Mouse (Mus musculus) heart, embryonic 12.5 days (tissue): ENCODE data around the gene Acap2. TPM values are rescaled to one million over a fixed set of nuclear protein-coding genes. Genes with fewer than 3 reads are reported as not detected.

ENCODE experiments used
- ATAC-seq: fragments of 200-750 bp; cut with Nextera tagmentation; 2 replicates; pipeline ENCODE4 v1.8.0; 2017; ENCODE audit warnings: moderate TSS enrichment, moderate library complexity; ENCODE audit not compliant: insufficient number of reproducible peaks, low FRiP score
- H3K27ac ChIP-seq: fragments of 300-500 bp; sonication (generic); 2 replicates; pipeline ENCODE4 v1.5.1; 2016; ENCODE audit warnings: mild to moderate bottlenecking, moderate library complexity; ENCODE audit not compliant: poor library complexity, severe bottlenecking
- H3K27me3 ChIP-seq: fragments of 300-500 bp; sonication (generic); replicated peaks from 2 replicates; pipeline ENCODE4 v1.6.1; 2016; ENCODE audit warnings: mild to moderate bottlenecking, moderate library complexity
- H3K36me3 ChIP-seq: fragments of 300-500 bp; sonication (generic); 2 replicates; pipeline ENCODE4 v1.6.1; 2016; ENCODE audit warnings: mild to moderate bottlenecking, moderate library complexity
- H3K4me1 ChIP-seq: fragments of 300-500 bp; sonication (generic); replicated peaks from 2 replicates; pipeline ENCODE4 v1.6.1; 2016; ENCODE audit warnings: mild to moderate bottlenecking
- H3K4me2 ChIP-seq: fragments of 300-500 bp; sonication (generic); 2 replicates; pipeline ENCODE4 v1.6.1; 2016; ENCODE audit warnings: mild to moderate bottlenecking, moderate library complexity
- H3K4me3 ChIP-seq: fragments of 300-500 bp; sonication (generic); 2 replicates; pipeline ENCODE4 v1.5.1; 2016; ENCODE audit warnings: mild to moderate bottlenecking
- H3K9ac ChIP-seq: fragments of 300-500 bp; sonication (generic); 2 replicates; pipeline ENCODE4 v1.6.1; 2016; ENCODE audit warnings: mild to moderate bottlenecking, moderate library complexity
- H3K9me3 ChIP-seq: fragments of 300-500 bp; sonication (generic); replicated peaks from 2 replicates; pipeline ENCODE4 v1.6.1; 2016; ENCODE audit warnings: mild to moderate bottlenecking, moderate library complexity
- WGBS: fragments of 180-500 bp; shearing (Covaris S2); methylation state at CpG from one replicate; pipeline ENCODE4 v1.1.7; 2016; 5-methylcytosine and 5-hydroxymethylcytosine counted together
- polyA plus RNA-seq: library from polyadenylated mRNA; unstranded; fragments of >200 nt; fragmentation: Nextera tagmentation; extraction: Ambion mirVana; gene quantifications from 2 replicates; pipeline ENCODE4 v1.2.1, GENCODE M21; 2016

The Acap2 gene
- polyA plus RNA-seq, 1 experiment from 2014 or later = 17.0 TPM

DNA sequence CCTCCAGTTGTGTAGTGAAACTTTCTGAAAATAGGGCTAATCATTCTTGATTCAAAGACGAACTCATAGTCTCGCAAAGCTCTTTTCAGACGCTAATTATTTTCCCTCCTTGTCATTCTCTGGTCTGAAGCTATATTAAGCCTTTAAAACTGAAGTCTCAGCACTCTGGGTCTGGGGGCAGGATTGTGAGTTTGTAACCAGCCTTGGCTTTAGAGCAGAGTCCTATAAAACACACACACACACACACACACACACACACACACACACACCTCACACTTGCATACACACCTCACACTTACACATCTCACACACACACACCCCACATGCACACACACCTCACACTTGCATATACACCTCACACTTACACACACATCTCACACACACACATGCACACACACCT lies 33.3 kb upstream of the Acap2 start:
- ATAC-seq = no peak
- no peaks in the 10 kb centered on the region for H3K36me3 ChIP-seq

DNA sequence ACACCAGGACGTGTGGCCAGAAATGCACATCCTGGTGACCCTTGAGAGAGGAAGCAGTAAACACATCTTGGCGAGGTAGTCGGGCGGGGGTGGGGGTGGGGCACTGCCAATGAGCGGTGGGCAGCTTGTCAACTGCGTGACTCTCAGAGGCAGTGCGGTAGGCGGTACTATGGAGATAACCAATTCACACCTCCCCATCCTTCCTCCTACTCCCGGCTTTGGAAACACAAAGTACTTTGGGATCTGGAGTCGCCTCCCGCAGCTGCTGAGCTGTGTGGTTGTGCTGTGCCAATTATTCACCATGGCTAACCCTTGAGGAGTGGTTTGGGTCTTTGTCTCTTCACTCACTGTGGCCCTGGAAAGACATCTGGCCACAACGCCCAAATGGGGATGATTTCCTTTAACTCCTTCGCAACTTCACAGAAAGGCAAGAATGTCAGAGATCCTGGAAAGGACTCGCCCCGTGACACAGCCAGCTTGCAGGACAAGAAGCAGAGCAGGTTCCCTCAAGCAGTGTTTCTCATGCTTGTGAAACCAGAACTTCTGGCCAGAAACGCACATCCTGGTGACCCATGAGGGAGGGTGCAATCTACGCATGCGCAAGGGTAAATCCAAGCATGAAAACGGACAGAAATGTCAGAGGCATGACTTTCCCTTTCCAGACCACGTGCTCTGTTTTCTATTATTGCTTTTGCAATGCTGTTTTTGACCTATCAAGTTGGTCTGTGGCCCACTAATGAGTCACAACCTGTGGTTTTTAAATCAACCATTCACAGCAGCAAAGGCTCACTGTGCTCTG lies 32.7 kb upstream of the Acap2 start:
- 0 out of 2 replicates have a peak, but pooled peaks cover 3% of the 10 kb centered on the region for H3K27me3 ChIP-seq
- no peak overlapping the region for H3K27ac ChIP-seq
- peaks cover 27% of the 10 kb centered on the region for H3K4me1 ChIP-seq
- no peak overlapping the region for H3K9ac ChIP-seq
- H3K4me2 ChIP-seq = peak overlapping the region; percentile 69
- no peaks in the 10 kb centered on the region for H3K36me3 ChIP-seq
- no peak for ATAC-seq
- H3K4me3 ChIP-seq = peak overlapping the region; percentile 32
- H3K9me3 ChIP-seq = peaks cover 10% of the 10 kb centered on the region; the same call in 1 of the 2 replicates
- 11% methylated on average over 20 of the region's 20 CpGs for WGBS

More for the DNA sequence above, 33.3 kb upstream of the Acap2 start:
- H3K9me3 ChIP-seq = peaks cover 9% of the 10 kb centered on the region; the same call in 1 of the 2 replicates
- 47% methylated on average over 3 of the region's 3 CpGs for WGBS
- H3K27ac ChIP-seq = no peak overlapping the region
- peaks cover 27% of the 10 kb centered on the region for H3K4me1 ChIP-seq
- no peak overlapping the region for H3K9ac ChIP-seq
- peak overlapping the region; percentile 69 for H3K4me2 ChIP-seq
- H3K27me3 ChIP-seq = 0 out of 2 replicates have a peak, but pooled peaks cover 3% of the 10 kb centered on the region
- no peak overlapping the region for H3K4me3 ChIP-seq

GRCm38 (mm10) chr16:31233167-31233498 lies 32.1 kb upstream of the Acap2 start:
- peak overlapping the region; percentile 32 for H3K4me3 ChIP-seq
- 12% methylated on average over 4 of the region's 4 CpGs for WGBS
- 0 out of 2 replicates have a peak, but pooled peaks cover 3% of the 10 kb centered on the region for H3K27me3 ChIP-seq
- ATAC-seq = no peak
- peaks cover 10% of the 10 kb centered on the region; the same call in 1 of the 2 replicates for H3K9me3 ChIP-seq
- H3K36me3 ChIP-seq = no peaks in the 10 kb centered on the region
- H3K9ac ChIP-seq = no peak overlapping the region
- no peak overlapping the region for H3K27ac ChIP-seq
- peak overlapping the region; percentile 69 for H3K4me2 ChIP-seq
- H3K4me1 ChIP-seq = peaks cover 23% of the 10 kb centered on the region

GRCm38 (mm10) chr16:31232491-31233166 lies 31.6 kb upstream of the Acap2 start:
- peaks cover 23% of the 10 kb centered on the region for H3K4me1 ChIP-seq
- no peaks in the 10 kb centered on the region for H3K36me3 ChIP-seq
- H3K9ac ChIP-seq = no peak overlapping the region
- no peak overlapping the region for H3K4me3 ChIP-seq
- H3K27me3 ChIP-seq = 0 out of 2 replicates have a peak, but pooled peaks cover 3% of the 10 kb centered on the region
- H3K9me3 ChIP-seq = peaks cover 13% of the 10 kb centered on the region; the same call in 1 of the 2 replicates
- no peak for ATAC-seq
- H3K27ac ChIP-seq = no peak overlapping the region
- WGBS = 77% methylated on average over 5 of the region's 5 CpGs
- no peak overlapping the region for H3K4me2 ChIP-seq

DNA sequence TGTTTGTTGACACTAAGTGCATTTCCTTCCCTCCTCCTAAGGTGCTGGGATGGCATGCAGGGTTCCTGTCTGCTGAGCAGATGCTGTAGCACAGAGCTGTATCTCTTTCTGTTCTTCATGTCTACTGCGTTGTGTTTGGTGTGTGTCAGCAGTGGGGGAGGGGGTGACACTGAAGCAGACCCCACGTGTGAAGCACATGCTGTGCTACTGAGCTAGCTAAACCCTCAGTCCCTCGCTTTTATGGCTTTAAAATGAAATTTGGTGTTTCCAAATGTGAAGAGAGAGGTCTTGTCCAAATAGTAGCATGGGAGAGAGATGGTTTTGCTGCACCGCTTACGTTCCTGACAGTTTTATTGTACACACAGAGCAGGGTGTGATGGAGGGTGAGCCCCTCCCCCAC lies 30.5 kb upstream of the Acap2 start:
- ATAC-seq = no peak
- Histone ChIP-seq H3K36me3 (no peaks in the 10 kb centered on the region), H3K4me1 (peaks cover 23% of the 10 kb centered on the region), H3K9me3 (peaks cover 13% of the 10 kb centered on the region; the same call in 1 of the 2 replicates), H3K27me3 (0 out of 2 replicates have a peak, but pooled peaks cover 3% of the 10 kb centered on the region), H3K4me2 (no peak overlapping the region), H3K9ac (no peak overlapping the region), H3K4me3 (no peak overlapping the region), H3K27ac (no peak overlapping the region)
- 76% methylated on average over 5 of the region's 5 CpGs for WGBS

- Histone ChIP-seq H3K9ac (no peak overlapping the region), H3K4me3 (no peak overlapping the region), H3K27me3 (no peaks in the 10 kb centered on the region), H3K9me3 (peaks cover 13% of the 10 kb centered on the region; the same call in 1 of the 2 replicates), H3K4me1 (no peaks in the 10 kb centered on the region), H3K27ac (no peak overlapping the region), H3K4me2 (no peak overlapping the region), H3K36me3 (no peaks in the 10 kb centered on the region)
- no peak for ATAC-seq
- 78% methylated on average over 1 of the region's 1 CpGs for WGBS
These were observed 26.7 kb upstream of the Acap2 start for GRCm38 (mm10) chr16:31227746-31228145.

DNA sequence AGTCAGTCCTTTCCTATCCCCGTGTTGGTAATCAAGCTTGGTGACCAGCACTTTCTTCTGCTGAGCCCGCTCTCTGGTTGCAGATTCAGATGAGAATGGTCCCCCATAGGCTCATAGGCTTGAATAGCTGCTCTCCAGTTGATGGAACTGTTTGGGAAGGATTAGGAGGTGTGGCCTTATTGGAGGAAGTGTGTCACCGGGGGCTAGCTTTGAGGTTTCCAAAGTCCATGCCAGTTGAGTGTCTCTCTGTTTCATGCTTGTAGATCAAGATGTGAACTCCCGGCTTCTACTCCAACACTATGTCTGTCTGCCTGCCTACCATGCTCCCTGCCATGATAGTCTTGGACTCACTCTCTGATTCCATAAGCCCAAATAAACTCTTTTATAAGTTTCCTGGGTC lies 14.2 kb upstream of the Acap2 start:
- Histone ChIP-seq H3K27me3 (no peaks in the 10 kb centered on the region), H3K27ac (no peak overlapping the region), H3K4me3 (no peak overlapping the region), H3K4me1 (no peaks in the 10 kb centered on the region), H3K9ac (no peak overlapping the region), H3K9me3 (peaks cover 15% of the 10 kb centered on the region), H3K36me3 (no peaks in the 10 kb centered on the region), H3K4me2 (no peak overlapping the region)
- 91% methylated on average over 4 of the region's 4 CpGs for WGBS
- ATAC-seq = no peak

DNA sequence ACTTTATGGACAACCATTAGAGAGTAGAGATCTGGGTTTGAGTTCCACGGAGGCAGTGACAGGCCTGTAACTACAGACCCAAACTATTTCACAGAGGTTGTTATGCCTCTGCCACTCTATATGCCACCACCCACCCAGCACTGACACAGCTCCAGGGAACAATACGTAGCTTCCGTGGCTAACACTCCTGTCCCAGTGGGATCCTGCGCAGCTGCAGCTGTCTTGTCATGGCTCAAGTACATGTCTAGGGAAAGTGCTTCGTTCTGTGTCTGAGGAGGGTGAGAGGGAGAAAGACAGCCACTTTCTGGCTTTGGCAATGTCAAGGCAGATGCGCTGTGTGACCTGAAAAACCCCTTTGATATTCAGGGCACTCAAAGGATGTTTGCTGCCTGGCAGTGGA lies 12.4 kb upstream of the Acap2 start:
- no peak for ATAC-seq
- WGBS = 83% methylated on average over 6 of the region's 6 CpGs
- no peaks in the 10 kb centered on the region for H3K36me3 ChIP-seq
- peaks cover 17% of the 10 kb centered on the region for H3K4me1 ChIP-seq
- no peak overlapping the region for H3K4me3 ChIP-seq
- H3K27ac ChIP-seq = no peak overlapping the region
- H3K9me3 ChIP-seq = peaks cover 11% of the 10 kb centered on the region
- H3K27me3 ChIP-seq = no peaks in the 10 kb centered on the region
- no peak overlapping the region for H3K9ac ChIP-seq
- H3K4me2 ChIP-seq = no peak overlapping the region

- H3K4me1 ChIP-seq = peaks cover 17% of the 10 kb centered on the region
- WGBS = 71% methylated on average over 9 of the region's 9 CpGs
- H3K9me3 ChIP-seq = peaks cover 7% of the 10 kb centered on the region
- H3K36me3 ChIP-seq = no peaks in the 10 kb centered on the region
- no peak overlapping the region for H3K4me3 ChIP-seq
- ATAC-seq = no peak
- no peak overlapping the region for H3K4me2 ChIP-seq
- H3K27me3 ChIP-seq = no peaks in the 10 kb centered on the region
- no peak overlapping the region for H3K9ac ChIP-seq
- no peak overlapping the region for H3K27ac ChIP-seq
These were observed 10.5 kb upstream of the Acap2 start for GRCm38 (mm10) chr16:31211503-31211902.

- Histone ChIP-seq H3K9me3 (peaks cover 4% of the 10 kb centered on the region; the same call in 1 of the 2 replicates), H3K36me3 (no peaks in the 10 kb centered on the region), H3K4me3 (no peak overlapping the region), H3K27ac (no peak overlapping the region), H3K27me3 (no peaks in the 10 kb centered on the region), H3K4me2 (no peak overlapping the region), H3K4me1 (peaks cover 17% of the 10 kb centered on the region), H3K9ac (no peak overlapping the region)
- no peak for ATAC-seq
- 57% methylated on average over 4 of the region's 4 CpGs for WGBS
These were observed 9.4 kb upstream of the Acap2 start for GRCm38 (mm10) chr16:31210453-31210852.

DNA sequence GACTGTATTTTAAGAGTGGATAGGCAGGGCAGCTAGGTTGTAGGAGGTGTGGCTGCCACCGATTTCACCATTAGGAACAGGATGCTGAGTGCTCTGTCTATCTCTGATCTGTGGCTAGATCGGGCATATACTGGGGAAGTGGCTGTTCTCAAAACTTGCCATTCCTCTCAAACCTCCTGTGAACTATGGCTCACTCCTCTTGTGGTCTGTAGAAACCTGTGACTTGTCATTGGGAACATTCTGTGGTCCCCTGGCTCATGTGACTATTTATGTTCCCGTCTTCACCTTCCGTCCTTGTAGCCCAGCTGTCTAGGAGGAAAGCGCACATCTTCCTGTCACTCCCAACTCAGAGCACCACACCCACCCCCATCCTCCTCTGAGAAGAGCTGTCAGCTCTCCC lies 8.9 kb upstream of the Acap2 start:
- Histone ChIP-seq H3K9me3 (no peaks in the 10 kb centered on the region), H3K4me2 (no peak overlapping the region), H3K27me3 (no peaks in the 10 kb centered on the region), H3K27ac (no peak overlapping the region), H3K4me1 (peaks cover 17% of the 10 kb centered on the region), H3K36me3 (no peaks in the 10 kb centered on the region), H3K4me3 (no peak overlapping the region), H3K9ac (no peak overlapping the region)
- WGBS = 47% methylated on average over 5 of the region's 5 CpGs
- no peak for ATAC-seq
